Mouse (Mus musculus): ENCODE measurements around the gene Isg20. TPM values are rescaled to one million over a fixed set of nuclear protein-coding genes. Genes with fewer than 3 reads are reported as not detected.

Gene Isg20
- total and polyA plus RNA-seq, 3 experiments = 6.9 to 44.2 (median 19.9) TPM

DNA sequence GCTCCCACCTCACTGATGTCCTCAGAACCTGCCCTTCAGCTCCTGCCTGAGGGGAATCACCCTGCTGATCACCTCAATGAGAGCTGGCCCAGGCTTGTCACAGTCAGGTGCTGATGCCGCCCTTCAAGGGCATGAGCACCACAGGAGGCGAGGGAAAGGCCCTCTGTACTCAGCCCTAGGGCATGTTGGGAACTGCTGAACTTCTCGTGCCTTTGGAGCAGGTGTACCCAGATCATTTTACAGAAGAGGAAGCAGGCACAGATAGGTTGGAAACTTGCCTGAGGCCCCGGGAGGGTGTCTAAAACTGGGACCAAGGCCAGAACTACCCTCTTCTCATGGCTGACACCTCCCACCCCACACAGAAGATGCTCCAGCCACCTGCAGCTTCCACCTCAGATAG is 5.5 kb downstream of the Isg20 start (continued):
- TF ChIP-seq EP300 (IDR thresholded peaks at IDR 0.05; ENCODE audit: low read length) = peak; percentile 87
- no peak for TF ChIP-seq USF2 (conservative IDR thresholded peaks at IDR 0.05; ENCODE audit: low read depth, low read length)
- TF ChIP-seq RCOR1 (conservative IDR thresholded peaks at IDR 0.05; ENCODE audit: low read depth, low read length) = peak; percentile 73; the same call in 1 of the 2 replicates
- TF ChIP-seq MXI1 (IDR thresholded peaks at IDR 0.05; ENCODE audit: low read depth, low read length) = no peak
- peak; percentile 85; the same call in 1 of the 2 replicates for TF ChIP-seq CHD1 (IDR thresholded peaks at IDR 0.05; ENCODE audit: low read depth, low read length)
- no peak for TF ChIP-seq USF1 (IDR thresholded peaks at IDR 0.05; ENCODE audit: low read depth, low read length)
- TF ChIP-seq GABPA (IDR thresholded peaks at IDR 0.05; ENCODE audit: insufficient replicate concordance, low read depth, low read length) = no peak
- no peak for TF ChIP-seq JUN (IDR thresholded peaks at IDR 0.05; ENCODE audit: insufficient read depth, low read depth, low read length)
- peak; percentile 33; the same call in 1 of the 2 replicates for TF ChIP-seq SIN3A (IDR thresholded peaks at IDR 0.05; ENCODE audit: low read length)
- peak; percentile 79 for TF ChIP-seq ETS1 (conservative IDR thresholded peaks at IDR 0.05; ENCODE audit: low read depth, low read length)
- TF ChIP-seq RAD21 (IDR thresholded peaks at IDR 0.05; ENCODE audit: low read depth, low read length) = no peak
- no peak for TF ChIP-seq POLR2AphosphoS2 (IDR thresholded peaks at IDR 0.05; ENCODE audit: low read depth, low read length)
- TF ChIP-seq ZMIZ1 (IDR thresholded peaks at IDR 0.05; ENCODE audit: low read depth, low read length) = no peak
- peak; percentile 26; the same call in 1 of the 2 replicates for TF ChIP-seq ELF1 (IDR thresholded peaks at IDR 0.05; ENCODE audit: low read depth, low read length)
- TF ChIP-seq ZKSCAN1 (IDR thresholded peaks at IDR 0.05; ENCODE audit: borderline replicate concordance, low read depth, low read length) = no peak
- TF ChIP-seq ZC3H11A (IDR thresholded peaks at IDR 0.05; ENCODE audit: low read depth, low read length) = no peak
- TF ChIP-seq SMC3 (IDR thresholded peaks at IDR 0.05; ENCODE audit: low read depth, low read length) = no peak

DNA sequence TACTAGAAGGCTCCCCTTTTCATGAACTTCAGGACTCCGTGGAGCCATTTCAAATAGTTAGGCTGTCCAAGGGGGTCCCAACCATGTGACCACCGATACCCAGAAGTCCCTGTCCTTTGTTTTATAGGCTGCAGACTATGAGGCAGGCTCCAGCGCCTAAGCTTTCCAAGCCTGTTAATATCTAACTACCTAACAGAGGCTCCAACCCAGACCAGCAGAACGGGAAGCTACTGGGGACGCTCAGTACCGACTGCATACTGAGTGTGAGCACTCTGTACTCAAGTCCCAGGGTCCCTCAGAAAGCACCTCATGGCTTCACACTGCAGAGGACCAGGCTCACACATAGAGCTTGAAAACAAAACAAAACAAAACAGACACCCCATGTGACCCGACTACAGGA is 9.3 kb downstream of the Isg20 start:
- peaks cover 0 to 11% of the 10 kb centered on the region in 2 experiments for H3K36me3 ChIP-seq (replicated peaks in 1 of 2; ENCODE audit: control insufficient read depth in 1 of 2, insufficient read depth in 1 of 2, low read length in 1 of 2)
- H3K79me2 ChIP-seq (replicated peaks; ENCODE audit: control insufficient read depth, extremely low read depth, insufficient read depth, poor library complexity, severe bottlenecking) = no peaks in the 10 kb centered on the region
- H3K4me2 ChIP-seq (ENCODE audit: insufficient read depth, low read depth, poor library complexity, severe bottlenecking) = no peak overlapping the region
- in situ Hi-C loops (cut with MboI; ENCODE audit: low pct_ligation_motif_present, low pct_unique_long_range_greater_than_20kb, low sequenced_read_pairs) = loop anchor here (25.0 kb wide), 1 partner anchor 440 kb away; no protein-coding TSS in a partner anchor
- peaks cover 16 to 28% of the 10 kb centered on the region in 2 experiments for H3K4me1 ChIP-seq (ENCODE audit: control insufficient read depth in 1 of 2, insufficient read depth in 2 of 2)
- peaks cover 25% of the 10 kb centered on the region for H3K27me3 ChIP-seq (replicated peaks)
- no peaks in the 10 kb centered on the region for H3K9me3 ChIP-seq (replicated peaks; ENCODE audit: low read length)
- H3K27ac ChIP-seq (ENCODE audit: insufficient read depth, low read depth) = no peak overlapping the region
- H3K4me3 ChIP-seq (replicated peaks in 1 of 3; ENCODE audit: low read depth in 2 of 3, low read length in 2 of 3, poor library complexity in 1 of 3) = no peak overlapping the region
- DNase-seq (ENCODE audit: extremely low read depth) = no peak
- dilution Hi-C loops (cut with MboI; ENCODE audit: extremely low pct_ligation_motif_present, extremely low pct_unique_long_range_greater_than_20kb, low sequenced_read_pairs) = no loop called here
- no peak for TF ChIP-seq NELFE (IDR thresholded peaks at IDR 0.05; ENCODE audit: low read depth, low read length)
- no peak for TF ChIP-seq CHD2 (IDR thresholded peaks at IDR 0.05; ENCODE audit: low read length)
- TF ChIP-seq EP300 (IDR thresholded peaks at IDR 0.05; ENCODE audit: low read length) = no peak
- TF ChIP-seq MXI1 (IDR thresholded peaks at IDR 0.05; ENCODE audit: low read depth, low read length) = no peak
- TF ChIP-seq USF1 (IDR thresholded peaks at IDR 0.05; ENCODE audit: low read depth, low read length) = no peak
- no peak for TF ChIP-seq RCOR1 (conservative IDR thresholded peaks at IDR 0.05; ENCODE audit: low read depth, low read length)
- TF ChIP-seq ZC3H11A (IDR thresholded peaks at IDR 0.05; ENCODE audit: low read depth, low read length) = no peak
- TF ChIP-seq UBTF (IDR thresholded peaks at IDR 0.05; ENCODE audit: low read depth, low read length) = no peak
- TF ChIP-seq ZKSCAN1 (IDR thresholded peaks at IDR 0.05; ENCODE audit: borderline replicate concordance, low read depth, low read length) = no peak
- TF ChIP-seq TBP (conservative IDR thresholded peaks at IDR 0.05; ENCODE audit: low read depth, low read length) = no peak
- TF ChIP-seq BHLHE40 (IDR thresholded peaks at IDR 0.05; ENCODE audit: low read depth, low read length) = no peak
- TF ChIP-seq E2F4 (IDR thresholded peaks at IDR 0.05; ENCODE audit: insufficient replicate concordance, low read depth, low read length) = no peak
- no peak for TF ChIP-seq MYC (IDR thresholded peaks at IDR 0.05; ENCODE audit: low read depth, low read length)
- TF ChIP-seq JUND (conservative IDR thresholded peaks at IDR 0.05; ENCODE audit: low read depth, low read length) = no peak
- no peak for TF ChIP-seq ELF1 (IDR thresholded peaks at IDR 0.05; ENCODE audit: low read depth, low read length)
- no peak for TF ChIP-seq NRF1 (IDR thresholded peaks at IDR 0.05; ENCODE audit: low read depth, low read length)
- no peak for TF ChIP-seq POLR2AphosphoS2 (IDR thresholded peaks at IDR 0.05; ENCODE audit: low read depth, low read length)
- TF ChIP-seq TCF12 (IDR thresholded peaks at IDR 0.05; ENCODE audit: low read depth, low read length) = no peak
- no peak for TF ChIP-seq CTCF (conservative IDR thresholded peaks at IDR 0.05 in 1 of 2, IDR thresholded peaks at IDR 0.05 in 1 of 2; ENCODE audit: low read depth in 2 of 2, low read length in 2 of 2)
- H3K9ac ChIP-seq (ENCODE audit: insufficient read depth, low read depth) = no peak overlapping the region

Measured in CH12.LX (cell line).